Mouse (Mus musculus): Measurements from ENCODE around the gene Trpt1. TPM values are rescaled to one million over a fixed set of nuclear protein-coding genes. Genes with fewer than 3 reads are reported as not detected.

Gene Trpt1
- total RNA-seq, 2 experiments from 2014 or later = 17.4 to 19.2 TPM

- no peak for TF ChIP-seq CTCF (conservative IDR thresholded peaks at IDR 0.05)
- peak overlapping the region; percentile 53 for H3K4me3 ChIP-seq
- H3K27ac ChIP-seq = peak overlapping the region; percentile 72; the same call in 1 of the 2 replicates
- no peak for DNase-seq (ENCODE audit: low spot score in 2 of 2)
Observed at GRCm38 (mm10) chr19:6968491-6969271, 27.2 kb upstream of the Trpt1 start.

DNA sequence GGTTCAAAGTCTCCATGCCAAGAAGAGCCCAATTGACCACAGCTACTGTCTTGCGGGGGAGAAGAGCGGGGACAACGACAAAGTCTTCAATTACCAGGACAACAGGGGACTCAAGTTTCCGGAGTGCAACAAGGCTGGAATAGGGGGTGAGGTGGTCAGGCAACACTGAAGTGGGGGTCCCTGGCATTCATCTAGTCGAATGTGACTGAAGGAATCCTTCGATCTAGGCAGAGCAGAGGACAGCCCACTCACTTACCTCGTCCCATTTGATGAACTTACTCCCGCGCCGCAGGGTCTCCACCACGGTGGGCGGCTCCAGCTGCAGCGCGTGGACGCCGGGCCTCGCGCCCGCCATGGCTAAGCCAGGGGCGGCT, 26.7 kb upstream of the Trpt1 start:
- no peak for TF ChIP-seq CTCF (conservative IDR thresholded peaks at IDR 0.05)
- no peak for DNase-seq (ENCODE audit: low spot score in 2 of 2)
- Histone ChIP-seq H3K27ac (peak overlapping the region; percentile 72; the same call in 1 of the 2 replicates), H3K4me3 (peak overlapping the region; percentile 53)

DNA sequence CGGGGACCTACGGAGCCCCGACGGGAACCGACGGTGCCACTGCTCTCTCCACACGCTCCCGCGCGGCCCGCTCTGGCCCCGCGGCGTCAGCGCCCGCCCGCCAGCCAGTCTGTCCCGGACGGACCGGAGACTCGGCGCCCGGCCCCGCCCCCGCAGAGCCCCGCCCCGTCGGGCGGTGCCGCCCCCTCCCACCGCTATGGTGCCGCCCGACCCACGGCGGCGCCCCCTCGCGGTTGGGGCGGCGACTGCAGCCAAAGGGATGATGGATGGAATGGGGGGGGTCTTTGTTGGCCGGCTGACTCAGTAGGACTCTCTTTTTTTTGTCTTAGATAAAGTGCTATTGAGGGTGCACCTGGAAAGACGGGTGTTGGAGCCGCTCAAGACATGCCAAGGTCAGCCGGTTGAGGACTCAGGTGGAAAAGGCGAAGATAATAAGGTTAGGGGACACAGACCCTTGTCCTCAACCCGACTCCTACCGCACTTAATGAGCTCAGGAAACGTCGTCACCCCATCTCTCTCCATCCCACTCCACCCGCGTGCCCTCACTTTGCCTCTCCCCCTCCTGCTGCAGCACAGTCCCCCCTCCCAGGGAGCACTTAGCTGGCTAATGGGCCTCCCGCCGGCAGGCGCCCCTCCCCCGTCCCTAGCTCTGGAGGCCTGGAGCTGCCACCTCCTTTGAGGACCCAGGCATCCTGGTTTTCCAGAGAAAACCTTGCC, 26.1 kb upstream of the Trpt1 start:
- H3K4me3 ChIP-seq = peak overlapping the region; percentile 53
- peak overlapping the region; percentile 72; the same call in 1 of the 2 replicates for H3K27ac ChIP-seq
- DNase-seq (ENCODE audit: low spot score in 2 of 2) = peak in 1 of 2 experiments; percentile 64
- peak; percentile 75 for TF ChIP-seq CTCF (conservative IDR thresholded peaks at IDR 0.05)

DNA sequence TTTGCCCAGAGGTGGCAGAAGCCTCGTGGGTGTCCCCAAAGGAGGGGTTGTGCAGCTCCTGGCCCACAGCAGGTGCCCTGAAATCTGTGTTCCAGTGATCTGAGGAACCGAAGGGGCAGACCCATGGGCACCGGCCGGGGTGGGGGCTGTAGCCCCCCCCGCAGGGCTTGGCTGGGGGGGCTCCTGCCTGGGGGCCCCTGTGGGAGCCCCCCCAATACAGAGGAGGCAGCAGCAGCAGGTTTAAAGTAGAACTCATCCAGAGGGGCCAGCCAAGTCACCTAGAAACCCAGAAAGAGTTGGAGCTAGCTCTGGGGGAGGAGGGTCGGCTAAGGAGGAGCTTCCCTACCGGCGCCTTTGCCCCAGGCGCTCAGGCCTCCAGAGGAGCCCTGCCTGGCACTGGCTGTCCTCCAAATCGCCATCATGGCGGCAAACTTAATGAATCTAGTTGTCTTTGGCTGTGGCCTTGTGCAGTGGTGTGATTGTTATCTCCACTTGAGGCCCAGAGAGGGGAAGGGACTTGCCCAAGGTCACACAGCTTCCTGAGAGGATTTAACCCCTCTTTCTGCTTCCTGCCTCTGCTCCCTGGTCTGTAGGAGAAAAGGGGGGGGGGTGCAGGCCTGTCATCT, 25.4 kb upstream of the Trpt1 start:
- TF ChIP-seq CTCF (conservative IDR thresholded peaks at IDR 0.05) = no peak
- H3K27ac ChIP-seq = peak overlapping the region; percentile 15; the same call in 1 of the 2 replicates
- peak overlapping the region; percentile 30; the same call in 1 of the 2 replicates for H3K4me3 ChIP-seq
- DNase-seq (ENCODE audit: low spot score in 2 of 2) = no peak

DNA sequence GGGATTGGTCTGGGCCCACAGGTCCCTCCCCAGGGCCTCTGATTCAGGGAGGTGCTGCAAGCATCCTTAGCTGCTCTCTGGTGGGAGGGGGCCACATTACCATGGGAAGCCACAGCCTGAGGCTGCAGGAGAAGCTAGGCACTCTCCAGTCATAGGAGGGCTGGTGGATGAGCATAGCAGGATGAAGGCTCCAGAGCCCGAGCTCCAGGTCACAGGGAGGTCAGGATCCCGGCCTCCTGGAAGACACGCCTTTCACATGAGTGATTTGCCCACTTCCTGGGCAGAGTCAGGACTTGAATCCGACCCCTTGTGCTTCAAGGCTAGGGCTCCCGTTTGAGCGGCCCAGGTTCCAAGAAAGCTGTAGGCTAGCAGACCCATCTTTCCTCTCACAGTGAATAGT, 24.3 kb upstream of the Trpt1 start:
- no peak for DNase-seq (ENCODE audit: low spot score in 2 of 2)
- no peak overlapping the region for H3K27ac ChIP-seq
- no peak for TF ChIP-seq CTCF (conservative IDR thresholded peaks at IDR 0.05)
- H3K4me3 ChIP-seq = no peak overlapping the region

- Histone ChIP-seq H3K4me3 (no peak overlapping the region), H3K27ac (no peak overlapping the region)
- TF ChIP-seq CTCF (conservative IDR thresholded peaks at IDR 0.05) = no peak
- DNase-seq (ENCODE audit: low spot score in 2 of 2) = no peak
Observed at GRCm38 (mm10) chr19:6972247-6972917, 23.5 kb upstream of the Trpt1 start.

DNA sequence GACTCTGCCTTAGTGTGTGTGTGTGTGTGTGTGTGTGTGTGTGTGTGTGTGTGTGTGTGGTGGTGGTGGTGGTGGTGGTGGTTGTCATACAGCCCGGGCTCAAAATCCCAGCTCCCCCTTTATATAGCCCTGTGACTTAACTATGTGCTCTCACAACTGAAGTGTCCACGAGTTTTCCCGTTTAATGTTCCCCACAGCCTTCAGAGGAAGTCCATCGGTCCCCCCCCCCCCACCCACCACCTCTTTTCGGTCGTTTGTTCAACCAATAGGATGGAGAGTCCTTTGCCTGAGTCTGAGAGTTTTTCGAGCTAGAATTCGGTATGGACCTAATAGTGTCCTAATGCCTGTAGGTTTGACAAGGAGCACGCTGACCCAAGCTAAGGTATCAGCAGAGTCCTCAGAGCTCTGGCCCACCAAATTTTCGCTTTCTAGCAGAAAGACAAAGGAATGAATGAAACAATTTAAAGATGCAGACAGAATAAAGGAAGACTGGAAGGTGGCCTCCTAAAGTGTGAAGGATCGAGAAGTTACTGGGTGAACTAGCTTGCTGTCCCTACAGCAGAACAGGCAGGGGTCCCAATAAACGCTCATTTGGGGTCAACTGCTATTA, 22.2 kb upstream of the Trpt1 start:
- no peak for DNase-seq (ENCODE audit: low spot score in 2 of 2)
- no peak for TF ChIP-seq CTCF (conservative IDR thresholded peaks at IDR 0.05)
- Histone ChIP-seq H3K27ac (peak overlapping the region; percentile 73; the same call in 1 of the 2 replicates), H3K4me3 (peak overlapping the region; percentile 93)

DNA sequence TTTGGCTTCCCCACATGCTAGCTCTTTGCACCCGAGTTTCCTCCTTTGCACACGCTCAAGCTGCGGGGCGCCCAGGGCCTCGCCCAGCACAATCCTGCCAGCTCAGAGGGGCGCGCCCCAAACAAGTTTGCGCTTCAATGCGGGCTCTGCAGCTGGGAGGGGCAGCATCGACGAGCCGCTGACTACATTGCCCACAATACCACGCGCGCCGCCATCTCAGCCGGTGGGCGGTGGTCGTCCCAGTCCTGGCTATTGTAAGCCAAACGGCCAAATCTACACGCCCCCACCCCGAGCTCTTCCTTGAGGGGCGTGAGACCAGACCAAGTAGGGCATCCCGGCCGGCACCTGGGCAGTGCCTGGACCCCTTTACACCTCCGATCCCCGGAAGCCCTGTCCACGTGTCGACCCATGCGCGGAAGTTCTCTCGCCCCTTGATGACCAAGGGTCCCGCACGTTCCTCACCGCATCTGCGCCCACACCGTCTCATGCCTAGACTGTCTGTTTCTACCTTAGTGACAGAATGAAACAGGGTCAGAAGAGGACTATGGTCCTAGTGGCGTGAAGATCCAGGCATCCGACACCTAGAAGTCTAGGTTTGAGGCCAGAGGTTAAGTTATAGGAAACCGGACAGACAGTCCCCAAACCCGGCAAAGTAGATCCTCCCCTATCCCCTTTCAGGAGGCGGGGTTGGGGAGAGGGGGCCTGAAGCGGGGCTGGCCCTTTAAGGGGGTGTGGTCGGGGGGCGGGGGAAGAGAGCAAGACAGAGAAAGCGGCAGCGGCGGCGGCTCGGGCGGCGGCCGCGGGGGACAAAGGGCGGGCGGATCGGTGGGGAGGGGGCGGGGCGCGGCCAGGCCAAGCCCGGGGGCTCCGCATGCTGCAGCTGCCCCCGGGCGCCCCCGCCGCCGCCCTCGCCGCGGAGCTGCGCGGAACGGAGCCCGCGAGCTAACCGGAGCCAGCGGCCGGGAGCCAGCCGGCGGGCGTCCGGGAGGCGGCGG, 21.4 kb upstream of the Trpt1 start, which contains the start of gene Ppp1r14b:
TSS of gene Ppp1r14b (plus strand) at position 758 of the 995 bp plus-strand sequence.
- no peak for TF ChIP-seq CTCF (conservative IDR thresholded peaks at IDR 0.05)
- peak within 1 kb of the TSS; percentile 93 for H3K4me3 ChIP-seq
- peak within 1 kb of the TSS; percentile 88 for H3K27ac ChIP-seq
- peak; percentile 66 to 74 for DNase-seq (ENCODE audit: low spot score in 2 of 2)

GRCm38 (mm10) chr19:6975537-6976521, 20.1 kb upstream of the Trpt1 start, which contains the start of gene Plcb3:
Gene Plcb3, minus strand, starts transcription at chr19:6976470.
- peak within 1 kb of the TSS; percentile 59 for H3K4me3 ChIP-seq
- peak; percentile 59 for TF ChIP-seq CTCF (conservative IDR thresholded peaks at IDR 0.05)
- H3K27ac ChIP-seq = peak within 1 kb of the TSS; percentile 88
- peak; percentile 65 to 70 for DNase-seq (ENCODE audit: low spot score in 2 of 2)
